Mouse (Mus musculus): ENCODE measurements at regions not wholly inside any gene's neighbourhood (a gene's known extent, or its start where the extent isn't known, plus 50 kb on each side); places are given as distances from the start of the nearest gene placed in this dataset.

- TF ChIP-seq POLR2A (IDR thresholded peaks at IDR 0.05; ENCODE audit: extremely low read depth, insufficient read depth, low read length), result no peak
- TF ChIP-seq CTCF (IDR thresholded peaks at IDR 0.05; ENCODE audit: extremely low read depth, insufficient read depth, low read length), result no peak
Measured at GRCm38 (mm10) chr13:84760471-84760870, 428.7 kb upstream of the Ccnh start.
